Mouse (Mus musculus): Measurements from ENCODE around the gene Ndufaf3. TPM values are rescaled to one million over a fixed set of nuclear protein-coding genes. Genes with fewer than 3 reads are reported as not detected.

The Ndufaf3 gene
- total and polyA plus RNA-seq, 2 experiments from 2014 or later: 56.9 to 93.8 TPM

- Histone ChIP-seq H3K4me1 (ENCODE audit: insufficient read depth, low read length) (peaks cover 32% of the 10 kb centered on the region; the same call in 1 of the 2 replicates), H3K4me2 (ENCODE audit: low read depth, low read length, poor library complexity, severe bottlenecking) (peak overlapping the region; percentile 15; the same call in 1 of the 2 replicates), H3K36me3 (ENCODE audit: insufficient read depth, low read length) (peaks cover 46% of the 10 kb centered on the region), H3K9ac (replicated peaks; ENCODE audit: low read length, poor library complexity, severe bottlenecking) (no peak overlapping the region), H3K9me3 (ENCODE audit: low read length) (no peaks in the 10 kb centered on the region), H3K4me3 (ENCODE audit: low read depth, low read length) (no peak overlapping the region), H3K27ac (ENCODE audit: low read depth, low read length) (no peak overlapping the region), H3K27me3 (ENCODE audit: insufficient read depth, low read length) (no peaks in the 10 kb centered on the region)
- ATAC-seq (ENCODE audit: low FRiP score): no peak
- TF ChIP-seq CTCF (IDR thresholded peaks at IDR 0.05): no peak
- no peak for DNase-seq (ENCODE audit: low spot score)
- 84% methylated on average over 12 of the region's 12 CpGs for WGBS
Measured at GRCm38 (mm10) chr9:108574921-108575320, 7.7 kb upstream of the Ndufaf3 start.

- DNase-seq (ENCODE audit: low spot score): peak; percentile 74
- H3K9ac ChIP-seq (replicated peaks; ENCODE audit: low read length, poor library complexity, severe bottlenecking): peak overlapping the region; percentile 33; the same call in 1 of the 2 replicates
- peak overlapping the region; percentile 57 for H3K27ac ChIP-seq (ENCODE audit: low read depth, low read length)
Measured at GRCm38 (mm10) chr9:108573774-108574690, 6.8 kb upstream of the Ndufaf3 start.

GRCm38 (mm10) chr9:108572321-108572720, 5.1 kb upstream of the Ndufaf3 start:
- Histone ChIP-seq H3K27me3 (ENCODE audit: insufficient read depth, low read length) (no peaks in the 10 kb centered on the region), H3K9ac (replicated peaks; ENCODE audit: low read length, poor library complexity, severe bottlenecking) (no peak overlapping the region), H3K27ac (ENCODE audit: low read depth, low read length) (no peak overlapping the region), H3K9me3 (ENCODE audit: low read length) (no peaks in the 10 kb centered on the region), H3K4me2 (ENCODE audit: low read depth, low read length, poor library complexity, severe bottlenecking) (no peak overlapping the region), H3K4me1 (ENCODE audit: insufficient read depth, low read length) (peaks cover 29% of the 10 kb centered on the region), H3K36me3 (ENCODE audit: insufficient read depth, low read length) (peaks cover 46% of the 10 kb centered on the region), H3K4me3 (ENCODE audit: low read depth, low read length) (no peak overlapping the region)
- TF ChIP-seq CTCF (IDR thresholded peaks at IDR 0.05): no peak
- whole genome bisulfite sequencing: 83% methylated on average over 10 of the region's 10 CpGs
- no peak for DNase-seq (ENCODE audit: low spot score)
- ATAC-seq (ENCODE audit: low FRiP score): no peak

More at GRCm38 (mm10) chr9:108573774-108574690, 6.8 kb upstream of the Ndufaf3 start:
- 50% methylated on average over 26 of the region's 26 CpGs for WGBS
- Histone ChIP-seq H3K27me3 (ENCODE audit: insufficient read depth, low read length) (no peaks in the 10 kb centered on the region), H3K4me2 (ENCODE audit: low read depth, low read length, poor library complexity, severe bottlenecking) (peak overlapping the region; percentile 9; the same call in 1 of the 2 replicates), H3K4me3 (ENCODE audit: low read depth, low read length) (no peak overlapping the region), H3K4me1 (ENCODE audit: insufficient read depth, low read length) (peaks cover 28% of the 10 kb centered on the region; the same call in 1 of the 2 replicates), H3K9me3 (ENCODE audit: low read length) (no peaks in the 10 kb centered on the region), H3K36me3 (ENCODE audit: insufficient read depth, low read length) (peaks cover 46% of the 10 kb centered on the region)
- peak; percentile 80 for TF ChIP-seq CTCF (IDR thresholded peaks at IDR 0.05)
- peak; percentile 24; the same call in 1 of the 2 replicates for ATAC-seq (ENCODE audit: low FRiP score)

GRCm38 (mm10) chr9:108571401-108571973, 4.3 kb upstream of the Ndufaf3 start:
- TF ChIP-seq CTCF (IDR thresholded peaks at IDR 0.05): no peak
- Histone ChIP-seq H3K27me3 (ENCODE audit: insufficient read depth, low read length) (no peaks in the 10 kb centered on the region), H3K9ac (replicated peaks; ENCODE audit: low read length, poor library complexity, severe bottlenecking) (no peak overlapping the region), H3K9me3 (ENCODE audit: low read length) (no peaks in the 10 kb centered on the region), H3K4me2 (ENCODE audit: low read depth, low read length, poor library complexity, severe bottlenecking) (no peak overlapping the region), H3K36me3 (ENCODE audit: insufficient read depth, low read length) (peaks cover 46% of the 10 kb centered on the region), H3K4me1 (ENCODE audit: insufficient read depth, low read length) (peaks cover 22% of the 10 kb centered on the region), H3K4me3 (ENCODE audit: low read depth, low read length) (no peak overlapping the region), H3K27ac (ENCODE audit: low read depth, low read length) (no peak overlapping the region)
- ATAC-seq (ENCODE audit: low FRiP score) (no peak), DNase-seq (ENCODE audit: low spot score) (no peak)
- WGBS: 95% methylated on average over 16 of the region's 16 CpGs

- WGBS: 2% methylated on average over 39 of the region's 40 CpGs
- peak overlapping the region; percentile 64 for H3K27ac ChIP-seq (ENCODE audit: low read depth, low read length)
- peak overlapping the region; percentile 60 for H3K9ac ChIP-seq (replicated peaks; ENCODE audit: low read length, poor library complexity, severe bottlenecking)
- ATAC-seq (ENCODE audit: low FRiP score): no peak
- DNase-seq (ENCODE audit: low spot score): peak; percentile 85
- H3K27me3 ChIP-seq (ENCODE audit: insufficient read depth, low read length): no peaks in the 10 kb centered on the region
- no peaks in the 10 kb centered on the region for H3K9me3 ChIP-seq (ENCODE audit: low read length)
- H3K4me3 ChIP-seq (ENCODE audit: low read depth, low read length): peak overlapping the region; percentile 57
- peak overlapping the region; percentile 99 for H3K4me2 ChIP-seq (ENCODE audit: low read depth, low read length, poor library complexity, severe bottlenecking)
- peaks cover 17% of the 10 kb centered on the region for H3K4me1 ChIP-seq (ENCODE audit: insufficient read depth, low read length)
- TF ChIP-seq CTCF (IDR thresholded peaks at IDR 0.05): peak; percentile 73
- peaks cover 41% of the 10 kb centered on the region for H3K36me3 ChIP-seq (ENCODE audit: insufficient read depth, low read length)
Measured at GRCm38 (mm10) chr9:108570207-108570896, 3.1 kb upstream of the Ndufaf3 start.
